In genomic region chr9:66007603-66008202, GRCm38 (mm10) we compare ENCODE assay signal across 15 mouse cellular contexts. TPM values are rescaled to one million over a fixed set of nuclear protein-coding genes. Genes with fewer than 3 reads are reported as not detected.
DNase-seq lines count a peak whose midpoint lies in the region; ATAC-seq and TF ChIP-seq lines count a peak whose summit lies in the region.
"Had no signal": no experiment of that assay in that cellular context is flagged by ENCODE, and none has a peak within 500 bp of the region (broad histone marks: within the 10 kb centered on the region; RNA-seq: fewer than 3 reads in every experiment).

No protein-coding gene starts in this region.

- intact Hi-C loops in left cerebral cortex, postnatal 36 days (cut with DNase I) = no loop called here

- no peaks in the 10 kb centered on the region for H3K27me3 ChIP-seq in forebrain, embryonic 15.5 days
- H3K27me3 ChIP-seq in forebrain, embryonic 10.5 days (ENCODE audit: poor library complexity, severe bottlenecking) = no peaks in the 10 kb centered on the region
- H3K27me3 ChIP-seq in cerebellum, adult 2 months (ENCODE audit: control insufficient read depth, insufficient read depth, low read length) = no peaks in the 10 kb centered on the region
- H3K27me3 ChIP-seq in thymus, adult 2 months (ENCODE audit: control insufficient read depth, insufficient read depth, low read length) = no peaks in the 10 kb centered on the region
- H3K27me3 ChIP-seq: embryonic facial prominence, embryonic 13.5 days had no signal

- H3K9me3 ChIP-seq in forebrain, embryonic 15.5 days = no peaks in the 10 kb centered on the region
- no peaks in the 10 kb centered on the region for H3K9me3 ChIP-seq in forebrain, embryonic 10.5 days
- H3K9me3 ChIP-seq: embryonic facial prominence, embryonic 13.5 days; G1E had no signal

- H3K27ac ChIP-seq in forebrain, embryonic 15.5 days (replicated peaks) = peak overlapping the region; percentile 38; the same call in 1 of the 2 replicates
- H3K27ac ChIP-seq in forebrain, embryonic 10.5 days = no peak overlapping the region
- 0 out of 2 replicates have a peak overlapping the region, but pooled peaks have one; percentile 2 for H3K27ac ChIP-seq in cerebellum, adult 2 months (ENCODE audit: insufficient read depth, low read length)
- H3K27ac ChIP-seq in thymus, adult 2 months (ENCODE audit: control insufficient read depth, insufficient read depth, low read length) = no peak overlapping the region
- H3K27ac ChIP-seq: embryonic facial prominence, embryonic 13.5 days; hindbrain, embryonic 14.5 days had no signal

- H3K4me1 ChIP-seq in forebrain, embryonic 15.5 days = no peaks in the 10 kb centered on the region
- H3K4me1 ChIP-seq in forebrain, embryonic 10.5 days = no peaks in the 10 kb centered on the region
- peaks cover 7% of the 10 kb centered on the region for H3K4me1 ChIP-seq in cerebellum, adult 2 months (ENCODE audit: control insufficient read depth, insufficient read depth, low read length)
- no peaks in the 10 kb centered on the region for H3K4me1 ChIP-seq in thymus, adult 2 months (replicated peaks; ENCODE audit: control insufficient read depth, insufficient read depth, low read length)
- H3K4me1 ChIP-seq: embryonic facial prominence, embryonic 13.5 days had no signal

- no peak overlapping the region for H3K4me2 ChIP-seq in forebrain, embryonic 15.5 days (replicated peaks)
- H3K4me2 ChIP-seq: embryonic facial prominence, embryonic 13.5 days; hindbrain, embryonic 14.5 days had no signal

- ATAC-seq in forebrain, embryonic 15.5 days (replicated peaks) = no peak
- ATAC-seq: liver, postnatal 0 days had no signal

- no peak overlapping the region for H3K9ac ChIP-seq in forebrain, embryonic 15.5 days (replicated peaks)
- H3K9ac ChIP-seq: embryonic facial prominence, embryonic 13.5 days; hindbrain, embryonic 14.5 days; liver, postnatal 0 days had no signal

- 51% methylated on average over 7 of the region's 7 CpGs for WGBS in forebrain, embryonic 15.5 days
- 85% methylated on average over 7 of the region's 7 CpGs for WGBS in forebrain, embryonic 10.5 days
- 16% methylated on average over 7 of the region's 7 CpGs for WGBS in cerebellum, adult 2 months
- WGBS in thymus, adult 2 months = 94% methylated on average over 7 of the region's 7 CpGs

- H3K36me3 ChIP-seq in forebrain, embryonic 15.5 days = peaks cover 9% of the 10 kb centered on the region
- peaks cover 47% of the 10 kb centered on the region for H3K36me3 ChIP-seq in forebrain, embryonic 10.5 days (replicated peaks)
- peaks cover 19% of the 10 kb centered on the region for H3K36me3 ChIP-seq in thymus, adult 2 months (ENCODE audit: control insufficient read depth, insufficient read depth, low read length)

- H3K4me3 ChIP-seq in forebrain, embryonic 15.5 days = no peak overlapping the region
- no peak overlapping the region for H3K4me3 ChIP-seq in forebrain, embryonic 10.5 days
- no peak overlapping the region for H3K4me3 ChIP-seq in cerebellum, adult 2 months (replicated peaks; ENCODE audit: insufficient read depth, low read depth, low read length)
- H3K4me3 ChIP-seq in thymus, adult 2 months (ENCODE audit: control insufficient read depth, insufficient read depth, low read length) = no peak overlapping the region
- H3K4me3 ChIP-seq: embryonic facial prominence, embryonic 13.5 days had no signal

- no peak for DNase-seq in forebrain, embryonic 10.5 days (ENCODE audit: extremely low spot score, low spot score)
- DNase-seq in cerebellum, adult 2 months = peak; percentile 35 to 69
- DNase-seq in layer of hippocampus, adult 11-12 months (ENCODE audit: low spot score) = peak; percentile 21
- DNase-seq in left cerebral cortex, postnatal 36 days (ENCODE audit: low spot score in 2 of 2) = peak; percentile 43 to 51
- DNase-seq in retina, embryonic 14.5 days (ENCODE audit: low spot score) = no peak
- DNase-seq in thymus, adult 2 months = no peak
- no peak for DNase-seq in thymus, adult 18-20 months
- DNase-seq: B cell, adult 2 months; gastrocnemius, postnatal 10 days; kidney, adult 8-10 months; liver, postnatal 0 days had no signal

- no peak for TF ChIP-seq POLR2A in cerebellum, adult 2 months (IDR thresholded peaks at IDR 0.05; ENCODE audit: borderline replicate concordance, insufficient read depth, low read length)
- TF ChIP-seq POLR2A in thymus, adult 2 months (IDR thresholded peaks at IDR 0.05; ENCODE audit: control insufficient read depth, extremely low read depth, insufficient read depth, low read length, poor library complexity) = no peak

- no peak for TF ChIP-seq CTCF in cerebellum, adult 2 months (IDR thresholded peaks at IDR 0.05; ENCODE audit: borderline replicate concordance, insufficient read depth, low read depth, low read length)
- no peak for TF ChIP-seq CTCF in thymus, adult 2 months (IDR thresholded peaks at IDR 0.05; ENCODE audit: borderline replicate concordance, control insufficient read depth, extremely low read depth, insufficient read depth, low read length, poor library complexity)

RNA-seq across cellular contexts. Expression of gene Ppib, which starts 52.3 kb away (rescaled TPM):
- polyA plus RNA-seq in forebrain, embryonic 15.5 days (2015; fragmentation: Nextera tagmentation; extraction: Ambion mirVana) = 327 and 355 TPM in 2 replicates
- 445 and 454 TPM in 2 replicates for polyA plus RNA-seq in forebrain, embryonic 10.5 days (2016; fragmentation: Nextera tagmentation; extraction: Ambion mirVana)
- polyA plus RNA-seq in cerebellum, adult 2 months (2012; rRNA removed) = 223 and 230 TPM in 2 replicates
- total RNA-seq in left cerebral cortex, postnatal 36 days (2021) = 100 to 1,000 TPM; 172 to 181 TPM
- 144 and 154 TPM in 2 replicates for polyA plus RNA-seq in thymus, adult 2 months (2012; rRNA removed)

Comparison
In these comparisons a context has a peak if more than half of its experiments do, and no peak if none do; other contexts are left out.
1. H3K27ac ChIP-seq: peak in forebrain, embryonic 15.5 days (single experiment) and cerebellum, adult 2 months (single experiment); none in forebrain, embryonic 10.5 days (single experiment) and thymus, adult 2 months (single experiment).
2. DNase-seq: peak in cerebellum, adult 2 months (2 of 2), layer of hippocampus, adult 11-12 months (single experiment) and left cerebral cortex, postnatal 36 days (2 of 2); none in forebrain, embryonic 10.5 days (single experiment), retina, embryonic 14.5 days (single experiment), thymus, adult 2 months (single experiment) and thymus, adult 18-20 months (0 of 2).